Mouse (Mus musculus): ENCODE measurements around the gene Gimap9. TPM values are rescaled to one million over a fixed set of nuclear protein-coding genes. Genes with fewer than 3 reads are reported as not detected.

The Gimap9 gene
- total RNA-seq, 2 experiments from 2014 or later = 1.1 to 1.2 TPM

DNA sequence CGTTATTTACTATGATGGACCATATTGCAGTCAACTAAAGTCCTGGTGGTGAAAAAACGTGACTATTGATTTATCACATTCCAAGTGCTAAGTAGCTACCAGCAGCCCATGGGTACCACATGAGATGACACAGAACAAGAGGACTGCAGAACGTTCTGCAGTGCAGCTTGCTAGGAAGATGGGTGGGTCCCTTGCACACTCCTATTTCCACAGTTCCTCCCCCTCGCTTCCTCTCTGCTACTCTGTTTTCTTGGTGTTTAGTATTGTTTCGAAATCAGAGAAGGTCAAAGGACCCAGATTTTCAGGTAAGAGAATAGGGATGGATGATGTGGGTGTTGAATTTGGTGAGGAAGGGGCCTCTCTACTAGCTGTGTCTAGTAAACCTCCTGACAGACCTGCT, 8.4 kb downstream of the Gimap9 start, which contains the start of gene Gimap4:
Gimap4 (plus strand) TSS at position 231 of the 400 bp plus-strand sequence.
- intact Hi-C loops (cut with DNase I) = loop anchor here (10.0 kb wide), 1 partner anchor 60 kb away; the partner anchor contains the start of gene Gimap5
- H3K27ac ChIP-seq = peak within 1 kb of the TSS; percentile 77
- no peak for TF ChIP-seq CTCF (IDR thresholded peaks at IDR 0.05)
- DNase-seq = no peak
- peak within 1 kb of the TSS; percentile 61 for H3K4me3 ChIP-seq

DNA sequence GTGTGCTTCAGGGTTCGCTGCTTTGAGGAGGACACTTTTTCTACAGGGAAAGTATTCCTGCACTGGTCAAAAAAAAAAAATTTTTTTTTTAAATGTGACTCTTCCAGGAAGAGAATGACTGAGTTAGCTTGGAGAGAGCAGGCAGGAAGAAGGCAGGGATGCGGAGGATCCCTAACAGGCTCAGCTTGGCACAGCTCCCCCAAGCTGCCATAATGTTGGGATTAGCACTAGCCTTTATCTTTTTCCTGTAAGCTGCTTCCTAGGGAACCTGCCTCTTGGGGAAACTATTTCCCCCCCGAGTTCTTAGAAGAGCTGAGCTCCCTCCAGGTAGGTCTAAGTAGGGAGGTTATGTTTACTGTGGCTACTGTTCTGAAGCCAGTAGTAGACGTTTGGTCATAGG, 8.9 kb downstream of the Gimap9 start:
- no peak for DNase-seq
- H3K27ac ChIP-seq = peak overlapping the region; percentile 77
- intact Hi-C loops (cut with DNase I) = loop anchor here (10.0 kb wide), 1 partner anchor 60 kb away; the partner anchor contains the start of gene Gimap5
- peak overlapping the region; percentile 61 for H3K4me3 ChIP-seq
- peak; percentile 6; the same call in 1 of the 2 replicates for TF ChIP-seq CTCF (IDR thresholded peaks at IDR 0.05)

DNA sequence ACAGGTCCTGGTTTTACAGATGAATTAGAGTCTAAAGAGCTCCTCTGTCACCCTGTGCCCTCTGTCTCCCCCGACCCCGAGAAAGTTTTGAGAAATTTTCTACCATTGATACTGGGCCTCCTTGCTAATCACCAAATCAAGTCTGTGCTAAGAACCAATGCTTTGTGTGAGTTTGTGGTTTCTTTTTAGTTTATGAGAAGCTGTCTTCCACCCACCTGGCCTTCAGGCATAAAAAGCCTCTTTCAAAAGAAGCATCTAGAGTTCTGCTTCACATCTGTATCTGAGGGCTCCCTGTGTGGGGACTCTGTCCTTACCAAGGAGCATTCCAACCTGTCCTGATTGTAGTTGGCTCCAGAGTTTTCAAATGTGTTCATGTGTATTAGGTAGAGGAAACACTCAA, 9.3 kb downstream of the Gimap9 start:
- peak overlapping the region; percentile 61 for H3K4me3 ChIP-seq
- intact Hi-C loops (cut with DNase I) = loop anchor here (10.0 kb wide), 1 partner anchor 60 kb away; the partner anchor contains the start of gene Gimap5

DNA sequence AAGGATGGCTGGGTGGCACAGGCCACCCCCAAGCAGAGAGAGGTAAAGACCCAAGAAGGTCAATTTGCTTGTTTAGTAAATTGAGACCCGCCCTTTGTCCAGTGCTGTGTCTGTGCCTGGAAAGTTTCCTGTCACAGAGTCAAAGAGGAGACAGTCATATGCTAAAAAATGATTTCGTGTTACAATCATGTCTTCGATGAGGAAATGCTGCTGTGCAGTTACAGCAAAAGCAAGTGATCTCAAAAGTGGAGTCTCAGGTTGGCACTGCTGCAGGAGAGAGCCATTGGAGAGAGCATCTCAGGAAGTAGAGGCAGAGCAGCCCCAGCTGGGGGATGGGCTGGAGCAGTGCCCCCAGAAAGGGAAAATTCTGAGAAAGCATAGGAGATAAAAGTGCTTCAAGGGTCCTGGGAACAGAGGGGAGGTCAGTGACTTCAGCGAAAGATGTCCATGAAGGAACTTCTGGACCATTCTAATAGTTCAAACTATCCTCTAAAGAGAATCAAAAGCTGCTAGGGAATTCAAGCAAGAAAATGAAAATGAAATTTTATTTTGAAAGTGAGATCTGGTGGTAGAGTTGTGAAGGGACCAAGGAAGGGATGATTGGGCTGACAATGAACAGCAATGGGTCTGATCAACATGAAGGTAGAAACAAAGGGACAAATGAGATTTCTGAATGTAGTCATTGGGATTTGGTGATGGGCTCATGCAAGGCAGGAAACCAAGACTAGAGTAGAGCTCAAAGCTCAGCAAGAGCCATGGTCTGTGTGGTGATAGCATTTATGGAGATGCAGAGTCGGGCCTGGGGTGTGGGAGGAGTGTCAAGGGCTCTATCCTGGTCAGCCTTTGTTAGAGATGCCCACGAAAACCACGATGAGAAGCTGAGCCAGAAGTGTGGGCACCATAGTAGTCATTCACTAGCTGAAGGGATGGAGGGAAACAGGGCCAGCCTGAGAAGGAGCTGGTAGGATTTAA, 10.1 kb downstream of the Gimap9 start:
- H3K4me3 ChIP-seq = peak overlapping the region; percentile 61
- TF ChIP-seq CTCF (IDR thresholded peaks at IDR 0.05) = no peak
- peak overlapping the region; percentile 77 for H3K27ac ChIP-seq
- intact Hi-C loops (cut with DNase I) = loop anchor here (10.0 kb wide), 1 partner anchor 59 kb away; the partner anchor contains the start of gene Gimap5
- no peak for DNase-seq

More for the DNA sequence above, 9.3 kb downstream of the Gimap9 start:
- peak overlapping the region; percentile 77 for H3K27ac ChIP-seq
- TF ChIP-seq CTCF (IDR thresholded peaks at IDR 0.05) = no peak
- DNase-seq = no peak

DNA sequence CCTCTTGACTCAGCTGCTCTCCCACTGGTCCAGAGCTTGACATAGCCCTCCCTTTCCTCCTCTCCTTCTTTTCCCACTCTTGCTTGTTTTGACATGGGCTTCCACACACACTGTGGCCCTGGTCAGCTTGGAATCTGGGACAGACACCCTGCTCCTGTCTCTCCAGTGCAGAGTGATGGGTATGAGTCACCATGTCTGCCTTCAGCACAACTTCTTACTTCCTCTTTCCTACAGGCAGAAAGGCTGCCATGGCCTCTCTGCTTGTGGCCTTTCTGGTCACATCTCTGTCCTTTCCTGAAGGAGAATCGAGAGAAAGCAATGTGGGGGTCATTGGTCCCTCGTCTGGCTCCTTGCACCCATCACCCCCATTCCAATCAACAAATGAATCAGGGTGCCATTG, 11.1 kb downstream of the Gimap9 start:
- no peak for TF ChIP-seq CTCF (IDR thresholded peaks at IDR 0.05)
- H3K4me3 ChIP-seq = peak overlapping the region; percentile 61
- H3K27ac ChIP-seq = no peak overlapping the region; the same call in 1 of the 2 replicates
- intact Hi-C loops (cut with DNase I) = loop anchor here (10.0 kb wide), 1 partner anchor 58 kb away; the partner anchor contains the start of gene Gimap5
- DNase-seq = no peak

- H3K27ac ChIP-seq = no peak overlapping the region
- intact Hi-C loops (cut with DNase I) = loop anchor here (10.0 kb wide), 1 partner anchor 55 kb away; the partner anchor contains the start of gene Gimap5
Measured at GRCm38 (mm10) chr6:48689320-48689719, 13.4 kb downstream of the Gimap9 start.

DNA sequence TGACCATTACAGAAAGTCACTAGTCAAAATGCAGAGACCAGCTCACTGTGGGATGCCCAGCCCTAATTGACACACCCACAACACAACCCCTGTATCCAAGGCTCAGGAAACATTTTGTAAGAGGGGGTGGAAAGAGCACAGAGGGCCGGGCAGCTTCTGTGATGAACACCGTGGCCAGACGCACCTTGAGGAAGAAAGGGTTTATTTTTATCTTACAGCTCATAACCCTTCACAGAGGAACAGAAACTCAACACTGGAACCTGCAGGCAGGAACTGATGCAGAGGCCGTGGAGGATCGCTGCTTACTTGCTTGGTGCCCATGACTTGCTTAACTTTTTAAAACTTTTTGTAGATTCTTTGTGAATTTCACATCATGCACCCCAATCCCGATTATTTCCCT, 17.0 kb downstream of the Gimap9 start:
- no peak for TF ChIP-seq CTCF (IDR thresholded peaks at IDR 0.05)
- Histone ChIP-seq H3K4me3 (no peak overlapping the region), H3K27ac (no peak overlapping the region)
- no peak for DNase-seq
- intact Hi-C loops (cut with DNase I) = no loop called here

More at GRCm38 (mm10) chr6:48689320-48689719, 13.4 kb downstream of the Gimap9 start:
- H3K4me3 ChIP-seq = no peak overlapping the region
- DNase-seq = no peak
- no peak for TF ChIP-seq CTCF (IDR thresholded peaks at IDR 0.05)

DNA sequence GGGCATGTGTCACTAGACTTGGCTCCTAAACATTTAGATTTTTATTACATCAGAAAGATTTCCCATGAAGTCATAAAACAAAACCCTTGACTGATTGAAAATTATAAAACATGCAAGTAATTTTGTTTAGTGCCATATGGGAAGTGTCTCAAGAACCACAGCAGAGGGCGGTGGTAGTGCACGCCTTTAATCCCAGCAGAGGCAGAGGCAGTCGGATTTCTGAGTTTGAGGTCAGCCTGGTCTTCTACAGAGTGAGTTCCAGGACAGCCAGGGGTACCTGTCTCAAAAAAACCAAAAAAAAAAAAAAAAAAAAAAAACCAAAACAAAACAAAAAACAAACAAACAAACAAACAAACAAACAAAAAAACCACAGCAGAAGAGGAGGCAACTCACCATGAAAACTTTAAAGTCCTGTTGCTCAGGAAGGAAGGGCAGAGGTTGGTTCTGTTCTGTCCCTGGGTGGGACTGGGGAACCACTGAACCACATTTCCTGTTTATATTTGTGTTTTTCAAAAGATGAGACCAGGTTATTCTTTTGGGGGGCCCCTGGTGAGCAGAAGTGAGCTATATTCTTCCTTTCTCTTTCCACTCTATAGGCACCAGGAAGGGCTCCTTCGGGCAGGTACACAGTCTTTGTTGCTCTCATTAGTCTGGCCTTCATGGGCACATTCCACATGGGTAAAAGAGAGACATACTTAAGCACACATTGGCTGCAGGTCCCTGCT, 21.1 kb downstream of the Gimap9 start:
- no peak for DNase-seq
- no peak for TF ChIP-seq CTCF (IDR thresholded peaks at IDR 0.05)
- intact Hi-C loops (cut with DNase I) = no loop called here
- Histone ChIP-seq H3K27ac (peak overlapping the region; percentile 79), H3K4me3 (no peak overlapping the region)

DNA sequence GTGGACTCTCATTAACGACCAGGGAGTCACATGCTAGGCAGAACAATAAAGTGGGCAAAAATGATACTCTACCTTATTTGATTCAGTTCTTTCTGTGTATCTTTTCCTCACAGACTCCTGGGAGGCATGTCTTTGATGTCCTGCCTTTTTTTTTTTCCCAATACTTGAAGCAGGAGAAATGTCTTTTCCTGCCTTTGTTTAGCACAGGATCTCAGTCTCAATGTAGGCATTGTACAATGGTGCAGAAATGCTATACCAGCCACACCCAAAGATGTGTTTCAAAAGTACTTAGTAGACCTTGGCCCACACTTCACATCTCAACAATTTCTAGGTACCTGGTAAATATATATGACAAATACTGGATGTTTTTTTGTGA, 21.6 kb downstream of the Gimap9 start:
- DNase-seq = no peak
- Histone ChIP-seq H3K27ac (peak overlapping the region; percentile 79), H3K4me3 (no peak overlapping the region)
- no peak for TF ChIP-seq CTCF (IDR thresholded peaks at IDR 0.05)
- intact Hi-C loops (cut with DNase I) = no loop called here

DNA sequence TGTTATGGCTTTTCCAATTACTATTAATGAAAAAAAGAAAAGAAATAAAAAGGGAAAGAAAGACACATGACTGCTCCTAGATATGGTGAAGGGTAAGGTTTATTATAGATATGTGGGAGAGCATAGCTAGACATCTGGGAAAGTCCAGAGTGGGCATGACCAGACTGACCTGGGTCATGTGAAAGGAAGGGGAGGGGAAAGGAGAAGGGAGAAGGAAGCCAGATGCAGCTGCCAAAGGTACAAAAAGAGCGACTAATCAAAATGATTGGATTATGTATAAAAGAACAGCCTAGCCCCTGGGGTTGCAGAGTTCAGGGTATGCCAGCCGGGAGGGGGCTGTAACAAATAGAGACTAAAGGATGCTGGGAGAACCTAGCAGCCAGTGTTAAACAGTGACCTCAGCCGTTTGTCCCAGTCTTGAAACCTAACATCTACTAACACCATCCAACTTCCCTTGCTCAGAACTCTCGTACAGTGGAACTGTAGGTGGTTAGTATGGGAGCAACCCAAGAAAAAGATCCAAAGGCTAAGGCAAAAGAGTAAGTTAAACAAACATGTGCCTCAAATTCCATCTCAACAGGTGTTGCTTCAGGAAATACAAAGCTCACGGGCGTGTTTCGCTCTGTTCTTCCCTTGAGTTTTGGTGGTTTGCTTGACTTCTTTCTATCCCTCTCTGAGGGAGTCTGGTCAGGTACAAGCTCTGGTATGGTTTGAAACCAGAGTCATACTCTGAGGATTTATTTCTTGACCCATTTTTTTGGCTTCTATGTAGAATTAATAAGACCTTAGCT, 22.3 kb downstream of the Gimap9 start:
- intact Hi-C loops (cut with DNase I) = no loop called here
- no peak for DNase-seq
- Histone ChIP-seq H3K4me3 (no peak overlapping the region), H3K27ac (peak overlapping the region; percentile 79)
- TF ChIP-seq CTCF (IDR thresholded peaks at IDR 0.05) = no peak

DNA sequence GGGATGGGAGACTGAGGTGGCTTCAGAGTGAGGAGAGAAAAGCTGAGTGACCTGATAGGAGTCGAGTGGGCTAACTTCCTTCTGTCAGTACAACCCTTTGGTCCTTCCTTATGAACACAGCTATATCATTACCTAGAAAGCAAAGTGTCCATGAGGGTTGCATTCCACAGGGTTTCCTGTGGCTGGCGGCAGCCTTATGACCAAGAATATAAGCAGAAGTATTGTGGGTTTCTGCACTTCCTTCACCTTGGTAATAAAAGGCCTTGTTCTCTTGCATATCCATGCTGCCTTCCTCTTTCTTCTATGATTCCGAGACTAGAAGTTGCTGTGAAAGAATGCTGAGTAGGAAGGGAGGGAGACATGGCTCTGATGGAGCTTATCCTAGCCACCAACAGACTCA, 23.0 kb downstream of the Gimap9 start:
- no peak for DNase-seq
- peak overlapping the region; percentile 79 for H3K27ac ChIP-seq
- TF ChIP-seq CTCF (IDR thresholded peaks at IDR 0.05) = no peak
- no peak overlapping the region for H3K4me3 ChIP-seq
- intact Hi-C loops (cut with DNase I) = no loop called here
